Mouse (Mus musculus) heart, embryonic 12.5 days (tissue): ENCODE data around the gene Vps50. TPM values are rescaled to one million over a fixed set of nuclear protein-coding genes. Genes with fewer than 3 reads are reported as not detected.

ENCODE experiments used
- ATAC-seq: fragments of 200-750 bp; cut with Nextera tagmentation; 2 replicates; pipeline ENCODE4 v1.8.0; 2017; ENCODE audit warnings: moderate TSS enrichment, moderate library complexity; ENCODE audit not compliant: insufficient number of reproducible peaks, low FRiP score
- H3K27ac ChIP-seq: fragments of 300-500 bp; sonication (generic); 2 replicates; pipeline ENCODE4 v1.5.1; 2016; ENCODE audit warnings: mild to moderate bottlenecking, moderate library complexity; ENCODE audit not compliant: poor library complexity, severe bottlenecking
- H3K27me3 ChIP-seq: fragments of 300-500 bp; sonication (generic); replicated peaks from 2 replicates; pipeline ENCODE4 v1.6.1; 2016; ENCODE audit warnings: mild to moderate bottlenecking, moderate library complexity
- H3K36me3 ChIP-seq: fragments of 300-500 bp; sonication (generic); 2 replicates; pipeline ENCODE4 v1.6.1; 2016; ENCODE audit warnings: mild to moderate bottlenecking, moderate library complexity
- H3K4me1 ChIP-seq: fragments of 300-500 bp; sonication (generic); replicated peaks from 2 replicates; pipeline ENCODE4 v1.6.1; 2016; ENCODE audit warnings: mild to moderate bottlenecking
- H3K4me2 ChIP-seq: fragments of 300-500 bp; sonication (generic); 2 replicates; pipeline ENCODE4 v1.6.1; 2016; ENCODE audit warnings: mild to moderate bottlenecking, moderate library complexity
- H3K4me3 ChIP-seq: fragments of 300-500 bp; sonication (generic); 2 replicates; pipeline ENCODE4 v1.5.1; 2016; ENCODE audit warnings: mild to moderate bottlenecking
- H3K9ac ChIP-seq: fragments of 300-500 bp; sonication (generic); 2 replicates; pipeline ENCODE4 v1.6.1; 2016; ENCODE audit warnings: mild to moderate bottlenecking, moderate library complexity
- H3K9me3 ChIP-seq: fragments of 300-500 bp; sonication (generic); replicated peaks from 2 replicates; pipeline ENCODE4 v1.6.1; 2016; ENCODE audit warnings: mild to moderate bottlenecking, moderate library complexity
- WGBS: fragments of 180-500 bp; shearing (Covaris S2); methylation state at CpG from one replicate; pipeline ENCODE4 v1.1.7; 2016; 5-methylcytosine and 5-hydroxymethylcytosine counted together
- polyA plus RNA-seq: library from polyadenylated mRNA; unstranded; fragments of >200 nt; fragmentation: Nextera tagmentation; extraction: Ambion mirVana; gene quantifications from 2 replicates; pipeline ENCODE4 v1.2.1, GENCODE M21; 2016

Gene Vps50
- 23.6 and 26.0 TPM in 2 replicates for polyA plus RNA-seq

DNA sequence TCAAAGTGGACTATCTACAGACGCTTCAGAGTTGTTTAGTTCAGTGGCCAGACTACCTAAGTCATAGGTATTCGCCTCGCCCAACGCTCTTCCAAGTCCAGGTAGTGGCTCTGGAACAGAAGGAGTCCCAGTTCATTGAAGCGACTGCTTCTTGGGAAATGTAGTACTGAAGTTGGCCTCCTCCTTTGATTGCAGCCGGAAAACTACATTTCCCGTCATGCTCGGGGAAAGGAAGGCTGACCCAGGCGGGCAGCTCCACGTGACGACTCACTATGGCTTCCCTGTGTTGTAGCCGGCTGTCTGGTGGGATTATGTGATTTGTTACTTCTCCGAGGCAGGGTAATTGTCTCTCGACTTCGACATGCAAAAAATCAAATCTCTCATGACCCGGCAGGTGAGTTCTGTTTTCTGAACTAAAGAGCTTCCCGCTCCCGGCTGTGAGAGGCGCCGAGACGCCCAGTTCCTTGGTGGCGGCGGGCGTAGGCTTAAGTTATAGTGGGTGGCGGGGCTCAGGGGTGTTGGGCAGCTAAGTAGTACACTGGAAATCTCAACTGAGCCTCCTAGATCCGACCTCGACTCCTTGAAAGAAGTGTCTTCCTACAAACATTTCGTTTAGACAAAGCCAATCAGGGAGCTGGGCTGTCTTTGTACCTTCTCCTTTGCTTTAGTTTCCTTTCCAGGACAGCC, at the start of gene Vps50, which contains the start of gene Hepacam2:
Vps50 (plus strand) TSS at position 221 of the 687 bp plus-strand sequence.
Hepacam2 (minus strand) TSS at position 137 of the 687 bp plus-strand sequence.
- no peaks in the 10 kb centered on the region for H3K36me3 ChIP-seq
- no peak within 1 kb of the TSS for H3K27ac ChIP-seq
- no peaks in the 10 kb centered on the region for H3K27me3 ChIP-seq
- H3K4me1 ChIP-seq = peaks cover 4% of the 10 kb centered on the region; the same call in 1 of the 2 replicates
- under 1% methylated on average over 28 of the region's 28 CpGs for WGBS
- H3K4me3 ChIP-seq = peak within 1 kb of the TSS; percentile 97
- peak; percentile 99 for ATAC-seq
- peak within 1 kb of the TSS; percentile 83 for H3K9ac ChIP-seq
- peak within 1 kb of the TSS; percentile 100 for H3K4me2 ChIP-seq
- no peaks in the 10 kb centered on the region for H3K9me3 ChIP-seq

GRCm38 (mm10) chr6:3454421-3454820, 43.8 kb upstream of the Vps50 start:
- Histone ChIP-seq H3K36me3 (no peaks in the 10 kb centered on the region), H3K27me3 (no peaks in the 10 kb centered on the region), H3K27ac (no peak overlapping the region), H3K4me2 (no peak overlapping the region), H3K4me1 (no peaks in the 10 kb centered on the region), H3K9me3 (no peaks in the 10 kb centered on the region), H3K9ac (no peak overlapping the region), H3K4me3 (no peak overlapping the region)
- 71% methylated on average over 5 of the region's 5 CpGs for WGBS
- ATAC-seq = no peak

- H3K27me3 ChIP-seq = no peaks in the 10 kb centered on the region
- no peak overlapping the region for H3K4me3 ChIP-seq
- ATAC-seq = no peak
- H3K4me1 ChIP-seq = no peaks in the 10 kb centered on the region
- no peak overlapping the region for H3K27ac ChIP-seq
- no peak overlapping the region for H3K9ac ChIP-seq
- no peak overlapping the region for H3K4me2 ChIP-seq
- H3K36me3 ChIP-seq = no peaks in the 10 kb centered on the region
- 67% methylated on average over 11 of the region's 11 CpGs for WGBS
- H3K9me3 ChIP-seq = no peaks in the 10 kb centered on the region
Observed at GRCm38 (mm10) chr6:3455944-3456536, 42.1 kb upstream of the Vps50 start.

- H3K36me3 ChIP-seq = no peaks in the 10 kb centered on the region
- H3K27me3 ChIP-seq = no peaks in the 10 kb centered on the region
- ATAC-seq = no peak
- 68% methylated on average over 6 of the region's 6 CpGs for WGBS
- H3K27ac ChIP-seq = no peak overlapping the region
- no peak overlapping the region for H3K4me2 ChIP-seq
- no peak overlapping the region for H3K4me3 ChIP-seq
- H3K9me3 ChIP-seq = no peaks in the 10 kb centered on the region
- no peaks in the 10 kb centered on the region for H3K4me1 ChIP-seq
- H3K9ac ChIP-seq = no peak overlapping the region
Observed at GRCm38 (mm10) chr6:3463026-3463425, 35.2 kb upstream of the Vps50 start.

- WGBS = 68% methylated on average over 2 of the region's 2 CpGs
- H3K4me2 ChIP-seq = no peak overlapping the region
- ATAC-seq = no peak
Observed at GRCm38 (mm10) chr6:3463594-3463993, 34.6 kb upstream of the Vps50 start.

GRCm38 (mm10) chr6:3468627-3469026, 29.6 kb upstream of the Vps50 start:
- H3K9me3 ChIP-seq = no peaks in the 10 kb centered on the region
- no peak overlapping the region for H3K9ac ChIP-seq
- H3K4me2 ChIP-seq = no peak overlapping the region
- no peak overlapping the region for H3K27ac ChIP-seq
- no peak overlapping the region for H3K4me3 ChIP-seq
- H3K36me3 ChIP-seq = no peaks in the 10 kb centered on the region
- no peaks in the 10 kb centered on the region for H3K4me1 ChIP-seq
- ATAC-seq = no peak
- H3K27me3 ChIP-seq = no peaks in the 10 kb centered on the region
- WGBS = 48% methylated on average over 1 of the region's 1 CpGs

More at GRCm38 (mm10) chr6:3463594-3463993, 34.6 kb upstream of the Vps50 start:
- Histone ChIP-seq H3K4me1 (no peaks in the 10 kb centered on the region), H3K27ac (no peak overlapping the region), H3K27me3 (no peaks in the 10 kb centered on the region), H3K9me3 (no peaks in the 10 kb centered on the region), H3K4me3 (no peak overlapping the region), H3K9ac (no peak overlapping the region), H3K36me3 (no peaks in the 10 kb centered on the region)

DNA sequence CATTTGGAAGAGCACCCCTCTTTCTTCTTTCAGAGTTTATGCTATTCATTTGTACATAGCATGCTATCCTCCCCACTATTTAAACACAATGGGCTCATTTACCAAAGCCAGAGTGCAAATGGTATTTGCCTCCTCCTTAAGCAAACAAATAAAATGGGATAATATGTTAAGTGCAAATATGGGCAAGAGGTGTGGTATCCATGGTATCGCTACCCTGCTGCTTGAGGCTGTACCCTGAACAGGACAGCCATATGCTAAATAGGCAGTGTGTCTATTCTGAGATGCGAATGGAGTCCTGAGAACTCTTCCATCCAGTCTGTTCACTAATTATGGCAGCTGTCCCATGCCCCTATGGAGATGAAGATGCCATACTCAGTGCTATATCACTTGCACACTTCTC, 27.5 kb upstream of the Vps50 start:
- no peak overlapping the region for H3K9ac ChIP-seq
- no peak overlapping the region for H3K27ac ChIP-seq
- ATAC-seq = no peak
- H3K9me3 ChIP-seq = no peaks in the 10 kb centered on the region
- 71% methylated on average over 2 of the region's 2 CpGs for WGBS
- H3K27me3 ChIP-seq = no peaks in the 10 kb centered on the region
- H3K4me3 ChIP-seq = no peak overlapping the region
- no peaks in the 10 kb centered on the region for H3K36me3 ChIP-seq
- H3K4me1 ChIP-seq = no peaks in the 10 kb centered on the region
- no peak overlapping the region for H3K4me2 ChIP-seq

DNA sequence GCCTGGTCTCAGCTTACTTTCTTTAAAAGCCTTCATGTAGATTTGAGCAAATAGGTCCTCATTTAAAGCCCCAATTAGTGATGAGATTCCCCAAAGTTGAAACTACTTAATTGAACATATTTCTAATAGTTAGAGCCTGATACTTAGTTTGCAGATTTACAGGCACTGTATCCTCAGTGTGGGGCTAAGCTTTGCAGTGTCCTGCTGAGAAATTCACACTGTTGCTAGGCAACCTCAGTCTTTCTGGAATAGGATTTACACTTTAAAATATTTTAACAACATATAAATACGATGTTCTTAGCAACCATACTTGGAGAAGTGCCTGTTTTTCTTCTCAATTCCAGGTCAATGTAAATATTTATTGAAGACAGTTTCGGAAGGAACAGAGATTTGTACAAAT, 21.9 kb upstream of the Vps50 start:
- Histone ChIP-seq H3K9ac (no peak overlapping the region), H3K4me3 (no peak overlapping the region), H3K27me3 (no peaks in the 10 kb centered on the region), H3K36me3 (no peaks in the 10 kb centered on the region), H3K4me1 (no peaks in the 10 kb centered on the region), H3K4me2 (no peak overlapping the region), H3K27ac (no peak overlapping the region), H3K9me3 (no peaks in the 10 kb centered on the region)
- ATAC-seq = no peak
- WGBS = 65% methylated on average over 2 of the region's 2 CpGs

- no peak for ATAC-seq
- Histone ChIP-seq H3K4me1 (no peaks in the 10 kb centered on the region), H3K9me3 (no peaks in the 10 kb centered on the region), H3K36me3 (no peaks in the 10 kb centered on the region), H3K4me3 (no peak overlapping the region), H3K4me2 (no peak overlapping the region), H3K27ac (no peak overlapping the region), H3K27me3 (no peaks in the 10 kb centered on the region), H3K9ac (no peak overlapping the region)
- WGBS = 72% methylated on average over 5 of the region's 5 CpGs
Observed at GRCm38 (mm10) chr6:3479853-3480252, 18.3 kb upstream of the Vps50 start.

- Histone ChIP-seq H3K27ac (no peak overlapping the region), H3K9me3 (no peaks in the 10 kb centered on the region), H3K4me2 (no peak overlapping the region), H3K36me3 (no peaks in the 10 kb centered on the region), H3K4me1 (no peaks in the 10 kb centered on the region), H3K4me3 (no peak overlapping the region), H3K27me3 (no peaks in the 10 kb centered on the region), H3K9ac (no peak overlapping the region)
- 57% methylated on average over 3 of the region's 3 CpGs for WGBS
- ATAC-seq = no peak
Observed at GRCm38 (mm10) chr6:3481705-3482104, 16.5 kb upstream of the Vps50 start.

DNA sequence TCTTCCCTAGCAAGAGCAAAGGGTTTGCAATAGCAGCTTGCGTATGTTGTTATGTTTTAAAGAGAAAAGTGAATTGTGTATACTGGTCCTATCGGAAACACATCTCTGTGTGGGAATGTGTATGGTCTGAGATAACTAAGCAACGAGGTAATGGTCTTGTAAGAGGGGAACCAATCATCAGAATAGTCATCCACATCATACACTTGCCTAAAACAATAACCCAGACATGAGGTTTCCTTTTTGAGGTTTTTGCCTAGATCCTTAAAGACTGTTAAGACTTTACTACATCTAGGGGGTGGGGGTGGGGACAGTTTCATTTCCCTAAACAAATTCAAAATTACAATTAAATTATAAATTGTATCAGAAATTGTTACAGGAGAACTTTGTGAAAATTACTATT, 13.0 kb upstream of the Vps50 start:
- Histone ChIP-seq H3K9ac (no peak overlapping the region), H3K36me3 (no peaks in the 10 kb centered on the region), H3K27ac (no peak overlapping the region), H3K4me2 (no peak overlapping the region), H3K27me3 (no peaks in the 10 kb centered on the region), H3K9me3 (no peaks in the 10 kb centered on the region), H3K4me1 (no peaks in the 10 kb centered on the region), H3K4me3 (no peak overlapping the region)
- ATAC-seq = no peak
- WGBS = 63% methylated on average over 3 of the region's 3 CpGs
